Mouse (Mus musculus): Measurements from ENCODE around the gene Rhcg. TPM values are rescaled to one million over a fixed set of nuclear protein-coding genes. Genes with fewer than 3 reads are reported as not detected.
A peak's percentile ranks its signal among the peaks of the same experiment; 100 is the strongest.

The Rhcg gene
- polyA plus RNA-seq (2015; fragmentation: Nextera tagmentation; extraction: Ambion mirVana) = 2.1 and 2.5 TPM in 2 replicates

- WGBS = 7% methylated on average over 33 of the region's 33 CpGs
- peaks cover 5% of the 10 kb centered on the region; the same call in 1 of the 2 replicates for H3K4me1 ChIP-seq (replicated peaks)
- no peaks in the 10 kb centered on the region for H3K36me3 ChIP-seq
- peak within 1 kb of the TSS; percentile 41 for H3K4me2 ChIP-seq (replicated peaks)
- no peak within 1 kb of the TSS for H3K27ac ChIP-seq
- H3K4me3 ChIP-seq (replicated peaks) = peak within 1 kb of the TSS; percentile 19
- no peaks in the 10 kb centered on the region for H3K9me3 ChIP-seq
- ATAC-seq = no peak
- H3K9ac ChIP-seq (replicated peaks) = no peak within 1 kb of the TSS
- H3K27me3 ChIP-seq = peaks cover 48% of the 10 kb centered on the region
Measured at GRCm38 (mm10) chr7:79617418-79617817, at the start of gene Rhcg. Gene Rhcg, minus strand, starts transcription at chr7:79617657.

DNA sequence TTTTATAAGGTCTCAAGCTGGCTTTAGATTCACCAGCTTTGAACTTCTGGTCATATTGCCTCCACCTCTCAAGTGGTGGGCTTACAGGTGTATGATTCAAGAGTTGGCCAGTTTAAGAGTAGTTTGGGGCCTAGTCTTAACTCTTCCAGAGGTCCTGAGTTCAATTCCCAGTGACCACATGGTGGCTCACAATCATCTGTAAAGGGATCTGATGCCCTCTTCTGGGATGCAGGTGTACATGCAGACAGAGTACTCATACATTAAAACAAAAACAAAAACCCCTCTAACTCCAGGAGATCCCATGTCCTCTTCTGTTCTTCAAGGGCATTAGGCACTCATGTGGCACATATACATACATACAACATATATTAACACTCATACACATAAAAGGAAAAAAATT is 49.2 kb upstream of the Rhcg start:
- H3K27me3 ChIP-seq = no peaks in the 10 kb centered on the region
- H3K4me1 ChIP-seq (replicated peaks) = peaks cover 18% of the 10 kb centered on the region
- no peak overlapping the region for H3K27ac ChIP-seq
- H3K9ac ChIP-seq (replicated peaks) = no peak overlapping the region
- no peak overlapping the region for H3K4me2 ChIP-seq (replicated peaks)
- no peaks in the 10 kb centered on the region for H3K9me3 ChIP-seq
- H3K4me3 ChIP-seq (replicated peaks) = no peak overlapping the region
- ATAC-seq = no peak
- H3K36me3 ChIP-seq = peaks cover 24% of the 10 kb centered on the region

DNA sequence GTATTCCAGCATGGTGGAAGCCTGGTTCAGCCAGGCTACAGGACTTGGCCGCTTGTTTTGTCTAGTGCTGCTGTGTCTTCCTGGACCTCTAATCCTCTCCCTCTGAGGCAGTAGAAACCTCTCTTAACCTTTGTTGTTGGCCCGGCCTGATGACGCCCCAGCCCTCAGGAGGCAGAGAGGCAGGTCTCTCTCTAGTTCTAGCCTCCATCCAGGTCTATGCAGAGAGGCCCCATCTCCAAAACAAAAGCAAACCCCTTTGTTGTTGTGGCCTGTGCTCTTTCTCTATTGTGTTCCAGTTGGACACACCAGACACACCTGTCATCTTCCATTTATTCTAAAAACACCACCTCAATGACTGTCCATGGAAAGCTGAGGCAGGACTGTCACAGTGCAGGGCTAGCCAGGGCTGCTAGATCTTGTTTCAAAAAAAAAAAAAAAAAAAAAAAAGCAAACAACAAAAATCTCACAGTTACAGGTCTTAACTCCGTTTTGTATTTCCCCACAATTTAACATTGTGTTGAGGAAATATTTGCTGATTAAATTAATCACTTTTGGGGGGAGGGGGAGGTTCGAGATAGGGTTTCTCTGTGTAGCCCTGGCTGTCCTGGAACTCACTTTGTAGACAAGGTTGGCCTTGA is 43.9 kb upstream of the Rhcg start:
- no peak for ATAC-seq
- no peaks in the 10 kb centered on the region; the same call in 1 of the 2 replicates for H3K27me3 ChIP-seq
- H3K36me3 ChIP-seq = no peaks in the 10 kb centered on the region
- peak overlapping the region; percentile 75 for H3K9ac ChIP-seq (replicated peaks)
- peaks cover 36% of the 10 kb centered on the region for H3K4me1 ChIP-seq (replicated peaks)
- no peak overlapping the region for H3K27ac ChIP-seq
- H3K4me2 ChIP-seq (replicated peaks) = peak overlapping the region; percentile 100
- peak overlapping the region; percentile 93 for H3K4me3 ChIP-seq (replicated peaks)
- H3K9me3 ChIP-seq = no peaks in the 10 kb centered on the region
- WGBS = 15% methylated on average over 5 of the region's 5 CpGs

DNA sequence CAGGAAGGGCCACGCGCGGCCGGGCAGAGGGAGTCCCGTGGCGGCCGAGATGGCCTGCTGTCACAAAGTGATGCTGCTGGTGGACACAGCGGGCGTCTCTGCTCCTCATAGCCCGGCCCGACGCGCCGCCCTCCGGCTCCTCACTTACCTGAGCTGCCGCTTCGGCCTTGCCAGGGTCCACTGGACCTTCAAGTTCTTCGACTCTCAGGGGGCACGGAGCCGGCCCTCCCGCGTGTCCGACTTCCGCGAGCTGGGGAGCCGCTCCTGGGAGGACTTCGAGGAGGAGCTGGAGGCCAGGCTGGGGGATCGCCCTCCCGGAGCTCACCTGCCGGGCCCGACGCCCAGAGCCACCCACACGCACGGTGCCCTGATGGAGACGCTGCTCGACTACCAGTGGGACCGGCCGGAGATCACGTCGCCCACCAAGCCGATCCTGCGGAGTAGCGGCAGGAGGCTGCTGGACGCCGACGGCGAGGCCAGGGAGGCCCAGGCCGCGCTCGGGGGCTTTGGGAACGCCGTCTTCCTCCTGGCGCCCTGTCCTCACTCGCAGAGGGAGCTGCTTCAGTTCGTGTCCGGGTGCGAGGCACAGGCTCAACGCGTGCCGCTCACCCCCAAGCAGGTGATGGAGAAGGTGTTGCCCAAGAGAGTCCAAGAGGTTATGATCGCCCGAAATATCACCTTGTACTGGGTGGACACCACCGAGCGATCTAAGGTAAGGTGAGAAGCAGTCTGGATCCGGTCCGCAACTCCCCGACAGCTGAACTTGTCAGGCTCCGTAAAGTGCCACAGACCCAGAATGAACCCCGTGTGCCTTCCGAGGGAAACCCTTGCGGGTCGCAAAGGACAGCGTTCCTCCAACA is 43.1 kb upstream of the Rhcg start:
- under 1% methylated on average over 73 of the region's 73 CpGs for WGBS
- peak; percentile 35 for ATAC-seq
- H3K4me3 ChIP-seq (replicated peaks) = peak overlapping the region; percentile 93

DNA sequence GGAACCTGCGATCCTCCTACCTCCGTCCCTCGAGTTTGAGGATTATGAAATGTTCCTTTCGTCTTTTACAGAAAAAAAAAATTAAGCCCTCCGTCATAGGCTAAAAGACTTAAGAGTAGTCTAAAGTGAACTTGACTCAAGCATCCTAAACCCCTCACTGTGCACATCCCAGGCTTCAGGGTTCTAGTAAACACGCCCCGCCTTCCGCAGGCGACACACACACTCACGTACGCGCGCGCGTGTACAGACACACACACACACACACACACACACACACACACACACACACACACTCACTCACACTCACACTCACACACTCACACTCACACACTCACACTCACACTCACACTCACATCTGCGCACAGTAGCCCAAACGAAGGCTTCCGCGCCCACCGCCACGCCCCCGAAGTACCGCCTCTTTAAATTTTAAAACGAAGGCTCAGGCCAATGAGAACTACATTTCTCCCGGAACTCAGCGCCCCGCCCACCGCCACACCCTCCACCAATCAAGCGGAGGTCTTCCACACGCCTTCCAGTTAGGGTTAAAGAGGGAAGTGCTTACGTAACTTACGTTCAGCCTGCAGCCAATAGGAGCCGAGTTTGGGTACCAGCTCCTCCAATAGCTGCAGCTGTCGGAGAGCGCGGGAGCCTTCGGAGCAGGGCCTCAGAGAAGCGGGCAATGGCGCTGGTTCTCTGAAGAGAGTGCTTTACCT is 42.3 kb upstream of the Rhcg start, which contains the start of gene Ticrr:
TSS of gene Ticrr (plus strand) at position 619 of the 713 bp plus-strand sequence.
- peak; percentile 100 for ATAC-seq
- Histone ChIP-seq H3K4me2 (replicated peaks) (peak within 1 kb of the TSS; percentile 100), H3K27me3 (no peaks in the 10 kb centered on the region; the same call in 1 of the 2 replicates), H3K27ac (no peak within 1 kb of the TSS), H3K36me3 (no peaks in the 10 kb centered on the region), H3K9ac (replicated peaks) (peak within 1 kb of the TSS; percentile 75), H3K4me3 (replicated peaks) (peak within 1 kb of the TSS; percentile 93), H3K9me3 (no peaks in the 10 kb centered on the region), H3K4me1 (replicated peaks) (peaks cover 36% of the 10 kb centered on the region)
- under 1% methylated on average over 39 of the region's 39 CpGs for WGBS

More for the DNA sequence above, 43.1 kb upstream of the Rhcg start:
- H3K36me3 ChIP-seq = no peaks in the 10 kb centered on the region
- H3K9ac ChIP-seq (replicated peaks) = peak overlapping the region; percentile 75
- H3K9me3 ChIP-seq = no peaks in the 10 kb centered on the region
- H3K27me3 ChIP-seq = no peaks in the 10 kb centered on the region; the same call in 1 of the 2 replicates
- H3K4me2 ChIP-seq (replicated peaks) = peak overlapping the region; percentile 100
- no peak overlapping the region for H3K27ac ChIP-seq
- peaks cover 36% of the 10 kb centered on the region for H3K4me1 ChIP-seq (replicated peaks)

DNA sequence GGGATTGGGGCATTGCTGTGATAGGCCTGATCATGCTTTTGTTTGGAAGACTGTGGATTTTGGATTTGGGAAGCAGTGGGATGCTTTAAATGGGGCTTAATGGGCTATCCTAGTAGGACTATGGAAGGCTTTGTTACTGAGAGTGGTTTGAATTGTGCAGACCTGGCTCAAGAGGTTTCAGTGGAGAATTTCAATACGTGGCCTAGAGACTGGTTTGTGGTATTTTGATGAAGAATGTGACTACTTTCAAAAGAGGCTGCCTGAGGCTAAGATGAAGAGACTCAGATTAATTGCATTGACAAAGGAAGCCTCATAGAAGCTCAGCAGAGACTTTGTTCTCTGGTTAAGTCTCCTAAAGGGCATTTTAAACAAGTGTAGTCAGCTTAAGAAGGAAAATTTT is 37.1 kb upstream of the Rhcg start:
- no peak for ATAC-seq
- no peaks in the 10 kb centered on the region for H3K36me3 ChIP-seq
- H3K9me3 ChIP-seq = no peaks in the 10 kb centered on the region
- H3K9ac ChIP-seq (replicated peaks) = no peak overlapping the region
- H3K27me3 ChIP-seq = no peaks in the 10 kb centered on the region; the same call in 1 of the 2 replicates
- whole genome bisulfite sequencing = 11% methylated on average over 1 of the region's 1 CpGs
- H3K4me1 ChIP-seq (replicated peaks) = peaks cover 5% of the 10 kb centered on the region
- H3K4me2 ChIP-seq (replicated peaks) = no peak overlapping the region
- no peak overlapping the region for H3K4me3 ChIP-seq (replicated peaks)
- no peak overlapping the region for H3K27ac ChIP-seq

GRCm38 (mm10) chr7:79654185-79654584 is 36.7 kb upstream of the Rhcg start:
- Histone ChIP-seq H3K36me3 (no peaks in the 10 kb centered on the region), H3K27ac (no peak overlapping the region), H3K4me1 (replicated peaks) (peaks cover 1% of the 10 kb centered on the region), H3K4me3 (replicated peaks) (no peak overlapping the region), H3K9me3 (no peaks in the 10 kb centered on the region), H3K27me3 (no peaks in the 10 kb centered on the region; the same call in 1 of the 2 replicates), H3K9ac (replicated peaks) (no peak overlapping the region), H3K4me2 (replicated peaks) (no peak overlapping the region)
- ATAC-seq = no peak
- WGBS = 91% methylated on average over 1 of the region's 1 CpGs

- Histone ChIP-seq H3K4me3 (replicated peaks) (no peak overlapping the region), H3K4me1 (replicated peaks) (no peaks in the 10 kb centered on the region), H3K9me3 (no peaks in the 10 kb centered on the region), H3K9ac (replicated peaks) (no peak overlapping the region), H3K27me3 (no peaks in the 10 kb centered on the region), H3K36me3 (no peaks in the 10 kb centered on the region), H3K4me2 (replicated peaks) (no peak overlapping the region), H3K27ac (no peak overlapping the region)
- ATAC-seq = no peak
- WGBS = 14% methylated on average over 3 of the region's 3 CpGs
Measured at GRCm38 (mm10) chr7:79649005-79649404, 31.5 kb upstream of the Rhcg start.

DNA sequence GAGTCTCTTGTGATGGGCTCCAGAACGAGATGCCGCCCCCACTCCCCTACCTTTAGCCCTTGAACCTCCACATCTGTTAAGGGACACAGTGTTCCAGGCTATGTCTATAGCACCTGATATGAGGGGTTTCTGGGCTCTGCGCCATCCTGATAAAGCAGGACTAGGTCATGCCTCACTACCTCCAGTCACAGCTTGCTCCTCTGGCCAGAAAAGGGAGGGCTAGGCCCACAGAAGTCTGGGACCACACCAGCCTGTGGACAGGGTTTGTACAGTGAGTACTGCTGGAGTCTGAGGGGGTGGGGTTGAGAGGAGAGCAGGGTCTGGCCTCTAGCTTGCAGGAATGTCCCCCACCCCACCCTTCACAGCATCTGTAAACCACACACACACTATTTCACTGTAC is 29.8 kb upstream of the Rhcg start:
- H3K36me3 ChIP-seq = no peaks in the 10 kb centered on the region
- H3K9ac ChIP-seq (replicated peaks) = no peak overlapping the region
- H3K4me3 ChIP-seq (replicated peaks) = no peak overlapping the region
- H3K27ac ChIP-seq = no peak overlapping the region
- WGBS = 82% methylated on average over 3 of the region's 3 CpGs
- H3K27me3 ChIP-seq = no peaks in the 10 kb centered on the region
- ATAC-seq = no peak
- H3K4me2 ChIP-seq (replicated peaks) = no peak overlapping the region
- no peaks in the 10 kb centered on the region for H3K9me3 ChIP-seq
- H3K4me1 ChIP-seq (replicated peaks) = no peaks in the 10 kb centered on the region

DNA sequence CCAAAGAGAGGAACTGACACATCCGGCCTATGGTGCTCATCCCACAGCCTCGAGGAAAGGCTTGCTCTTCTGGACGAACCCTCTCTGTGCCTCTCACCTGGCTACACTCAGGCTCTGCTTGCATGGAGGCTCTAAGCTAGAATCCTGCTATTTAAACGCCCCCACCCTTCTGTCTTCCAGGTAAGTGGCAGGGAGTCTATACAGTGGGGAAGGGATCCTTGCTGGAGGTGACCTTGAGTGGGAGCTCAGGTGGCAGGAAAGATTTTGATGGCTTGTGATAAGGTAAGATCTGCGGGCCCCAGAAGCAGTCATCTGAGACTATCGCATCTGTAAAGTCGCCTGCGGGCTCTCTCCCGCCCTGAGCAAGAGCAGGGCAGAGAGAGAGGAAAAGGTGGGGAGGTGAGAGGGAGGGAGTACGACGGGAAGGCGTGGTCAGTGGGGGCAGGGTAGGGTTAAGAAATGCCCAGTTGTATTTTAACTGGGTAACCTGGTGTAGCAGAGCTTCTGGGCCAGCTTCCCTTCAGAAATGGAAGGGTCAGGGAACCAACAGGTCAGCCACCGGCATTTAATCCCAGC is 14.4 kb upstream of the Rhcg start:
- Histone ChIP-seq H3K4me1 (replicated peaks) (no peaks in the 10 kb centered on the region), H3K4me2 (replicated peaks) (no peak overlapping the region), H3K27me3 (no peaks in the 10 kb centered on the region), H3K36me3 (no peaks in the 10 kb centered on the region), H3K27ac (no peak overlapping the region), H3K9me3 (no peaks in the 10 kb centered on the region), H3K9ac (replicated peaks) (no peak overlapping the region), H3K4me3 (replicated peaks) (no peak overlapping the region)
- ATAC-seq = no peak
- 27% methylated on average over 13 of the region's 13 CpGs for WGBS

DNA sequence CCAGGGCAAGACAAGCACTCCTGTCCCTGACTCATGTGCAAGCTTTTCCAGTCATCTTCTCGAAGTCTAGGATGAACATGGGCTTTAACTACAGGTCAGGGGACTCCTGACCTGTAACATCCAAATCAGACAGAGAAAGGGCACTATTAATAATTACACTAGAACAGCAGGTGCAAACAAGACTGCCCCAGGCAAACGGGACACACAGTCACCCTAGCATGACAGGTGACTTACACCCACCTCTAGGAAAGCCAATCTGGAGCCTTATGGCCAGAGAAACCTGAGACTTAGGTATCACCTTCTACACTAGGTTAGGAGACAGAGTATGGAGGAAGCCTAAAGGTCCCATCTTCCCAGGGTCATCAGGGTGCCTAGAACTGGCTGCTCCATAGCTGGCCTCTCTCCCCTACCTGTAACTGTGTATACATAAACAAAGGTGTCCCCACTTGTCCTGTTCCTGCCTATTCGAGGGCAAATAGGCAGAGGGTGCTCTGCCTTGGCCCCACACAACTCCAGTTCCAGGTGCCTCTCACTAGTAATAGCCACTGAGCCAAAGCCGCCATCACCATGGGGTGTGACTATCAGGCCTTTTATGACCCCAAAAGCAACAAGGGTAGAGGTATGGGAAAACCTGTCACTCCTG is 10.9 kb upstream of the Rhcg start:
- WGBS = 79% methylated on average over 4 of the region's 4 CpGs
- no peak for ATAC-seq
- H3K27ac ChIP-seq = no peak overlapping the region
- no peaks in the 10 kb centered on the region for H3K4me1 ChIP-seq (replicated peaks)
- no peak overlapping the region for H3K4me3 ChIP-seq (replicated peaks)
- no peaks in the 10 kb centered on the region for H3K9me3 ChIP-seq
- H3K36me3 ChIP-seq = no peaks in the 10 kb centered on the region
- no peaks in the 10 kb centered on the region for H3K27me3 ChIP-seq
- no peak overlapping the region for H3K9ac ChIP-seq (replicated peaks)
- H3K4me2 ChIP-seq (replicated peaks) = no peak overlapping the region

Measured in midbrain, embryonic 13.5 days (tissue).